Mouse (Mus musculus): ENCODE results near the gene Ank3. TPM values are rescaled to one million over a fixed set of nuclear protein-coding genes. Genes with fewer than 3 reads are reported as not detected.
A peak's percentile ranks its signal among the peaks of the same experiment; 100 is the strongest.

The Ank3 gene
- total RNA-seq, 2 experiments from 2014 or later: 77.7 to 83.4 TPM

DNA sequence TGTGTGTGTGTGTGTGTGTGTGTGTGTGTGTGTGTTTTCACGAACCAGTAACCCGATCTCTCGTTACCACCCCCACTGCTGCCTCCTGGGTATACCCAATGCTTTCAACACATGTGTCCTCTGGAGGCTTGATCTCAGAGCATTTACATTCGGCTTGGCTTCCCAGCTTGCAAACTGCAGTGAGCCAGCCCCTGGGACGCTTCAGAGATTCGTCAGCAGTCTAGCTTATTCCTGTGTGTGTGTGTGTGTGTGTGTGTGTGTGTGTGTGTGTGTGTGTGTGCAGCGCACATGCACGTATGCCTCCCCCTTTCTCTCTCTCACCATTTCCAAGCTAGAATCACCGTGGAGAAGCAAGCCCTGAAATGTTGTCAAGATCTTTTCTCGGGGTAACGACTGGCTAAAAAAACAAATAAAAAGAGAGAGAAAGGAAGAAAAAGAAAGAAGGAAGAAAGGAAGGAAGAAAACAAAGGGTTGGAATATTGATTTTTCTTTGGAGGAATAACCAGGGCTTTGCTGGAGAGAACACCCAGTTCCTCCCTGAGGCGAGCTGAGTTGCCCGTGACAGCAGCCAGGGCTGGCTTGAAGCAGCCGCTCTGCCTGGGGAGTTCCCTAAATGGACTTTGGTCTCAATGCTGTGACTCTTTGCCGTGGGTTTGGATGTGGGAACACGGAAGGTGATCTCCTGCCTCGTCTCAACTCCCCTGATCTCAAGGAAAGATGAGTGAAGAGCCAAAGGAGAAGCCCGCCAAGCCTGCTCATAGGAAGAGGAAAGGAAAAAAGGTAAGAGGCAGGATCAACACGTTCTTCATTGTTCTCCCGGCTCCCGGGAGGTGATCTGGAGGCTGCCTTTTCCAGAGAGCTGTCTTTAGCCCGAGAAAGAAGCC lies 135.2 kb downstream of the Ank3 start:
- intact Hi-C loops (cut with DNase I): loop anchor here (5.0 kb wide), 2 partner anchors 39 to 119 kb away; no protein-coding TSS in a partner anchor
- peak; percentile 28 to 49 for DNase-seq

DNA sequence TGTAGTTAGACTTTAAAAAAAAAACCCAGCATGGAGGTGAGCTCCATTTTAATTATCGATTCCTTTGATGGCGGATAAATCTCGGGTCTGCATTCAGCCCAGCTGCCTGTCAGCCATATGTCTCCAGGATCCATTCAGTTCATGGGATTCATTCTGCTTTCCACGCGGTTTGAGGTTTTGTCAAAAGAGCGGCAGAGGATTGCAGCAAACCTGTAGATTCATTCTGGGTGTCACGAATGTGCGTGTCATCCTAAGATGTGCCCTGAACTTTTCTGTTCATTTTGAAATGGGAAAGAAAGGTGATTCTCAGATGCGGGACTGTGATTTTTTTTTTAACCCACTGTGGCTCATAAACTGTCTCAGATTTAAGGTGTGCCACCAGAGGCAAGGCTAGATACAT lies 136.1 kb downstream of the Ank3 start:
- intact Hi-C loops (cut with DNase I): loop anchor here (5.0 kb wide), 2 partner anchors 38 to 118 kb away; no protein-coding TSS in a partner anchor

DNA sequence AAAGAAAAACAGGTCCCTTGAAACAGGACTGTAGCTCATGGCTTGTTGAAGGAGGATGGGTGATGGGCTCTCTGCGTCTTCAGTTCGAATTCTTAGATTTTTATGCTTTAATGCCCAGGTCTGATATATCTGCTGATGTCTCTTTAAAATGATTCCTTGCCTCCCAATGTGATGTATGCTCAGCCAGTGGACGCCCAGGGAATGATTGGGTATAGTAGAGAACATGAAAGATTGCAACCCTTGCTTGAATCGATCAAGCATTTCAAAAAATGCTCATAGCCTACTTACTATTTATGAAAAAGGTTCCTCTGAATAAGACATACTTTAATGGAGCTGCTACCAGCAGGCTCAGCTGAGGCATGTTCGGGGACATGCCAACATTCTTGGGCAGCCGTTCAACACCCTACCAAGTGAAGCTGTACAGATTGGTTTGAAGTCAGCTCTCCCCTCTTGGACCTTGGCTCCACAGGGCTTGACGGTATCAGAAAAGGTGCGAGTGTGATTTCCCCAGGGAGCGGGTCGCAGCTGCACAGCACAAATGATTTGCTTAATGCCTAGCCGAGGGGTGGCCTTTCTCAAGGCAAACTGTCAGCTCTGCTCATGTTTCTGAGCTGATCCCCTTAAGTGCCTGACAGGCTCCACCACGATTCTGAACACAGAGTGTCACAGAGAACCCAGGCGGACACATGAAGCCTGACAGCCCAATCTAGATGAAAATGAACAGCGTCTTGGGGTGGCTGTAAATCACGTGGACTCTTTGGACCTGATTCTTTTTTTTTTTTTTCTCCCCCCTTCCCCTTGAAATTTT lies 136.8 kb downstream of the Ank3 start:
- peak; percentile 29 to 50 for DNase-seq
- intact Hi-C loops (cut with DNase I): no loop called here

More for the DNA sequence above, 136.1 kb downstream of the Ank3 start:
- no peak for DNase-seq

DNA sequence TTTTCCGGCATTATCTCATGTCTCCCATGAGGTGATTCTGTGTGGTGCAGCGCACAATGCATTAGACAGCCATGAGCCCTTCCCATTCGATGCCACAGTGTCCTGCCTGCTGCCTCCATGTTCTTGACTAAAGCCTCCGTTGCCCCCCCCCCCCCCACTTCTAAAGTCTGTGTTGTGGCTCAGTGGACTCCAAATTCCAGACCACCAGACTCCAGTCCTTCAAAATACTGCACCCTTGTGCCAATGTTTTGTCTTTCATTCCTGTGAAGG lies 137.3 kb downstream of the Ank3 start:
- intact Hi-C loops (cut with DNase I): no loop called here
- DNase-seq: no peak

DNA sequence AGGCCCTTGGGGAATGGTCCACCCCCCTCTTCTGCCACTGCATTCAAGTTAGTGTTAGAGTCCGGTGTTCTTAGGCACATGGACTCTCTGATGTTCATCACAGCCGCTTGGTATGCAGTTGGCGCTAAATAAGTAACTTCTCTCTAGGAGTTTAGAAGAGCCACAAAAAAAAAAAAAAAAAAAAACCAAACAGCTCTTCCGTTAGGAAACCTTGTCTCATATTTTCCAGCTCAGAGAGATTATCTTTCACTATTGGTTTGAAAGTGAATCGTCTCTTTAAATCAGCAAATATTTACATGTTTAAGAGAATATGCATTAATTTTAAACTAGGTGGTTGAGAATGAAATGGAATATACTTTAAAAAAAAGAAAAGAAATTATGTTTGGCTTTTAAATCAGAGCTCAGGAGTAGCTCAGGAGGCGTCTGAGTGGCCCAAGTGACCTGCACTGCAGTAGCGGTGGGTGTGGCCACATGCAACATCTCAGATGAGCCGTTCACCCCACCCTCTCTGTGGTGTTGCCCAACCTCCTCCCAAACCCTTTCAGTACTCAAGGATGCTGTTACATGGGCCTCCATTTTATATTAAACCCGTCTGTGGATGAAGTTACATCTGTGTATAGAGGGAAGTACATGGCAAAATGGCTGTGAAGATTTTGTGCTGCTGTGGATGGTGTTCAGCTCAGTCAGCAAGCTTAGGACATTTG lies 138.0 kb downstream of the Ank3 start:
- intact Hi-C loops (cut with DNase I): no loop called here
- DNase-seq: no peak

DNA sequence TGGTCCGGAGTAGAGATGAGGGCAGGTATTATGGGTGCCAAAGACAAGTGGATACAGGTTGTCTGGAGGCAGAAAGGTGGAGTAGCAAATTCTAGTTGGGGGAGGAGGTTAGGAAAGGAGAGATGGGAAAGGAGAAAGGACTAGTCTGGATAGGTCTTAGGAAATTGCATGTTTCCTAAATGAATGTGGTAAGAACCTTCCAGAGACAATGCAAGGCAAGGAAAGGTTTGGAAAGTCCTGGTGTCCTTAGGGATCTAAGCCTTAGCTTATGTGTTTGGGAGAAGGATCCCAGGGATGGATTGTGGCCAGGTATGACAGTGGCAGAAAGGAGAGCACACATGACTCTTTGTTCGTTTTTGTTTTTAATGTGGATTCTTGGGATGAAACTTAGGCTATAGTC lies 139.7 kb downstream of the Ank3 start:
- DNase-seq: no peak
- intact Hi-C loops (cut with DNase I): no loop called here

DNA sequence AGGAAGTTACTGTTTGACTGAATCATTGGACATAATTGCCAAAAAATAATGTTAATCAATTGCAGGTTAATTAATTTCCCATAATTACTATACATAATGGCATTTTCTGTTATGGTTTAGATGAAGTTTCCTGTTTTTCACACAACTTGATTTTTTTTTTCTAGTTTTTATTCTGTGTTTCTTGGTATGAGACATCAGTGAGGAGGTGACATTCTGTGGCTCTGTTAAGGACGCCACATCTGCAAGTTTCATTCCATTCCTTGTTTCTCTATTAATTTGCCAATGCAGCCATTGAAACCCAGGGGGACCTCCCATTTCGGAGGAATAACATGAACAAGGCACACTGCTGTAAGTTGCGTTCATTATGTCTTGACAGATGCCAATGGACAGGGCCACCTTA lies 143.9 kb downstream of the Ank3 start:
- intact Hi-C loops (cut with DNase I): no loop called here

DNA sequence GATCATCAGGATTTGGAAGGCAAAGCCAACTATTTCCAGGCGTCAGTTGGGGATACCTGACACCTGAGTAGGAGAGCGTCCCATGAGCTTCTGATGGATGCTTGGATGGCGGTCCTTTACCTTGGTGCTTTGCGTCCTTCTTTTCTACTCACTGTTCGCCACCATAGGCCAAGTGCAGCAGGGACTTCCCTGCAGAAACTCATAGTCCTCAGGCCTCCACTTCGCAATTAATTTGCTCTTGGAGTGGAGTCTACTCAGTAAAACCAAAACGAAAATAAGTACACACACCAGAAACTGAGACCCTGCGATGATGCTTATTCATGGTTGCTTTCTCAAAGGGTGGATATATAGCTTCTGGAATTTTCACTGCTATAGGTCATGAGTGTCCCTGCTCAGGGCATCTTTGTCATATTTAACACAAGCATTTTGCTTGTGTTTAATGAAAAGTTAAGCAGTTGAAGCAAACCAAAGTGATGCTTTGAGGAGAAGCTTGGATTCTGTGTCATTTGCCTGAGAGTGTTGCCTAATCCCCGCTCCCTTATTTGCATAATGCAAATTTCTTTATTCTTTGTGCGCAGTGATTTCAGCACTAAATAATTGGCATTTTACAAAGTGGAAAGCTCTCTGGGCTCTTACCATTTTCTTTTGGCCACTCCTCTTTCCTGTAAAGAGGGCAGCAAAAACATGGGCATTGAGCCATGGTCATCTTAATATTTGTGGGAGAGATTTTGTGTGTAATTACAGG lies 145.5 kb downstream of the Ank3 start:
- intact Hi-C loops (cut with DNase I): no loop called here
- DNase-seq: no peak

More for the DNA sequence above, 143.9 kb downstream of the Ank3 start:
- no peak for DNase-seq

DNA sequence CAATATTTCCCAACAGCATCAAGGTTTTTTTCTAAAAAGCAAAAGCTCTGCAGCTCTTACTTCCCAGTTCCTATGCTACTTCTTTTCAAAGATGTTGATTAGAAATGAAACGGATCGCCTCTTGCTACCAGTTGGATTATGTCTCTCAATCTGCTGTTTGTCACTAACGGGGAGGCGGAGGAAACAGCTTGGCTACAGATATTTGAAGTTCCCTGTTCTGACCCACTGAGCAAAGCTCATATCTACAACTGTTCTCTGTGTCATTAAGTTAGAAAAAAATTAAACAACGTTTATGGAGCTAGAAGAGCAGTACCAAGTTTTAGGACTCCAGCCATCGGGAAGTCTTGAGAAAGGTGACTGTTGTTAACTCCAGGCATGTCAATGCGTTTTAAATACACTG lies 146.1 kb downstream of the Ank3 start:
- intact Hi-C loops (cut with DNase I): no loop called here
- DNase-seq: no peak

DNA sequence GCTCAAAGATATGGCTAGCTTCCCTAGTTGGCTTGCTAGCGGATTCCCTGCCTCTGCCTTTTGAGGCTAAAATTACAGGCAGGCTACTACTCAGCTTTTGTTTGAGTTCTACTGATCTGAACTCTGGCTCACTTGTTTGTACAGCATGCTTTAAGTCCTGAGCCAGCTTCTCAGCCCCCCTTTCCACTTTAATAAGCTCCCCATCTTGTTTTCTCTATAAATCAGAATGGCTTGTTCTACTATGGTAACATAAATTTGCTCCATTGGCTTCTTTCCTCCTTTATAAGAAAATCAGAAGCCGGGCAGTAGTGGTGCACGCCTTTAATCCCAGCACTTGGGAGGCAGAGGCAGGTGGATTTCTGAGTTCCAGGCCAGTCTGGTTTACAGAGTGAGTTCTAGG lies 147.4 kb downstream of the Ank3 start:
- intact Hi-C loops (cut with DNase I): no loop called here
- DNase-seq: no peak

DNA sequence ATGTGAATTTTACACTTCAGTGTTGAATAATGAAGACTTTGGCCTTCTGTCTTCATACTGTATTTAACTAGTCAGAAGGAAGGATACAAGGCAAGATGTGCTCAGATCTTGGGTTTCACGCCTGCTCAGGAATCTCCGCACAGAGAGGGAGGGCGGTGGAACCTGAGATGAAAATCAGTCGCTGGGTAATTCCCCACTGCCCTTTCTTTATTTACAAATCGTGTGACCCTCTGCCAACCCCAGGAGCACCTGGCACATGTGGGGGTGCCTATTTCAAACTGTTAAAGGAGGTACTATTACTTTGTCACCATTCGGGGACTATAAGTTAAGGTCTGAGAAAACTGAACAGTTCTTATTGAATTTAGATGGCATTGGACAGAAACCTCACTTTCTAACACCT lies 148.1 kb downstream of the Ank3 start:
- DNase-seq: no peak

DNA sequence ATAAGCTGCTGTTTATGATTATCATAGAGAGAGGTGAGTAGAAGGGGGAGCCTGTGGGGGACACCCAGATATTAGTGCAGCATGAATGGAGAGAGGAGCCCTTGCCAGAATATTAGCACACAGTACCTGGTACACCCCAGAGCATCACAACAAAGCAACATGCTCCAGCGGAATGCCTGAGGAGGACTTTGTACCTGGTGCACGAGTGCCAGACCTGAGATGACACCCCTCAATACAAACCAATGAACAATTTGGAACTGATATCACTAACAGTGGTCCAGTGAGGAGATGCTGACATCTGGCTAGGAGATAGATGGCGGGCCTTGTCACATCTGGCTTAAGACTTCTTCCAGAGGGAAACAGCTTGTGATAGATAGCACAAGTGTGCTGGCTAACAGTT lies 150.2 kb downstream of the Ank3 start:
- intact Hi-C loops (cut with DNase I): no loop called here
- no peak for DNase-seq

More for the DNA sequence above, 148.1 kb downstream of the Ank3 start:
- intact Hi-C loops (cut with DNase I): no loop called here

DNA sequence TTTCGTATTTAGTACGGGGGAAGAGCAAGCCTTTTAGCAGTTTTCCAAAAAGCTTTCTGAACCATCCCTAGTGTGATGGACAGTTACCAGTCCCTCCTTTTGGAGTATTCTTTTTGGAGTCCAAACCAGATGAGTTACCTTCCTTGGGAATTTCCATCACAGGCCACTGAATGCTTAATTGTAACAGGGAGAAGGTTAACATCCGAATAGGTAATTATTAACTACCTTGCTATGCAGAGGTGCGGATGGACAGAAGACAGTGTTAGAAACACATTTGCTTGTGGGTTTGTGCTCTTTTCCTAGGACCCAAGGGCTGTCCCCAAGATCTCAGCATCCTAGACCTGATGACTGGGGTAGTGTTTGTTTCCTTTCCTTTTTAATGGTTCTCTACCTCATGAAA lies 150.6 kb downstream of the Ank3 start:
- no peak for DNase-seq
- intact Hi-C loops (cut with DNase I): no loop called here

DNA sequence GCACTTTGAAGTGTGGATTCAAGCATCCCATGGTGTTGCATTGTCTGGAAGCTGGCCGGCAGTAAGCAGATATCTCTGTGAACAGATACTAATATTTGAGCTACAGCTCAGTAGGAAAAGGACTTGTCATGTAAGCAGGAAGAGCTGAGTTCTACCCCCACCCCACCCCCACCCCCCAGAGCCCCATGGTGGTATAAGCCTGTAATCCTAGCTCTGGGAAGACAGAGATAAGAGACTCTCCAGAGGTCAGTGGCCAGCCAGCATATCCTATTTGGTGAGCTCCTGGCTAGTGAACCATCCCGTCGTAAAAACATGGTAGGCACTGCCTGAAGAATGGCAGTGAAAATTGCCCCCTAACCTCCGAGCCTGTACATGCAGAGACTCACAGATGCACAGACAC lies 152.3 kb downstream of the Ank3 start:
- intact Hi-C loops (cut with DNase I): no loop called here
- no peak for DNase-seq

DNA sequence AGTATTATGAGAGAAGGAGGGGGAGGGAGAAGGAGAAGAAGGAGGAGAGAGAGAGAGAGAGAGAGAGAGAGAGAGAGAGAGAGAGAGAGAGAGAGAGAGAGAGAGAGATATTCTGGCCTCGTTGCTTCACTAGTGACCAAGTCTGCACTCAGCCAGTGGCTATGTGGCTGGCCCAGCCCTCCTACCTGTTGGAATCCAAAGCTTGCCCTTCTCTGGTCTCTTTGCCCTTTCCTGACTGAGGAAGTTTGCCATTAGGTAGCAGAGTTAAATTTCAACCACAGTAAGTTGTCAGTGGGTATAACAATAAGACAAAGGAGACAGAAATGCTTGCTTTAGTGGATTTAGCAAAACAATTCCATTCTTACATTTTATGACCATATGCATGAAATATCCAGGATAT lies 154.5 kb downstream of the Ank3 start:
- intact Hi-C loops (cut with DNase I): no loop called here

DNA sequence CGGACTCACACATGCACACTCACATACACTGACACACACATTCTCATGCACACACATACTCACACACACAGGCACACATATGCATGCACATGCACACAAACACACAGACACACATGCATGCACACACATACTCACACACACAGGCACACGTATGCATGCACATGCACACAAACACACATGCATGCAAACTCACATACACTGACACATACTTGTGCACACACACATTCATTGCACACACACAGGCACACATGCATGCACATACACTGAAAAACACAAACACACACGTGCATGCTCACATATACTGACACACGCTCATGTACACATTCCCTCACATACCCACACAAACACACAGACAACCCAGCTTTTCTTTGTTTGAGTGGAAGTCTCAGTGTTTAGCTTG lies 157.0 kb downstream of the Ank3 start:
- intact Hi-C loops (cut with DNase I): no loop called here
- DNase-seq: no peak

More for the DNA sequence above, 154.5 kb downstream of the Ank3 start:
- DNase-seq: no peak

DNA sequence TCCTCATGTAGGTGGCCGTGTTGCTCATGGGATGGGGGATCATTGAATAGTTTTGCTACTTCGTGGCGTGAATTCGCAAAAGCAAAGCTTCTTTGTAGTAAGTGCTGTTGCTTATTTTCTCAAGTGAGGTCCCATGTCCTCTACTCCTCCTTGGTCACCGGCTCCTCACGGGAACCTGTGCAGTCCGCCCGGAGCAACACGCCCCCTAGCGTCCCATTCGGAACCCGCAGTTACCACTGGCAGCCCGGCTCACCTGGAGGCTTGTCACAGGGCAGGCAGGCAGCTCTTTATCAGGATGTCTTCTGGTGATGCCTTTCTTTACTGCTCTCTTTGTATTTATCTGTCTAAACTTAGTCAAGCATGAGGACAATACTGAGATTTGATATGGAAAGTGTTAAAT lies 157.7 kb downstream of the Ank3 start:
- peak; percentile 36 to 51 for DNase-seq
- intact Hi-C loops (cut with DNase I): no loop called here

DNA sequence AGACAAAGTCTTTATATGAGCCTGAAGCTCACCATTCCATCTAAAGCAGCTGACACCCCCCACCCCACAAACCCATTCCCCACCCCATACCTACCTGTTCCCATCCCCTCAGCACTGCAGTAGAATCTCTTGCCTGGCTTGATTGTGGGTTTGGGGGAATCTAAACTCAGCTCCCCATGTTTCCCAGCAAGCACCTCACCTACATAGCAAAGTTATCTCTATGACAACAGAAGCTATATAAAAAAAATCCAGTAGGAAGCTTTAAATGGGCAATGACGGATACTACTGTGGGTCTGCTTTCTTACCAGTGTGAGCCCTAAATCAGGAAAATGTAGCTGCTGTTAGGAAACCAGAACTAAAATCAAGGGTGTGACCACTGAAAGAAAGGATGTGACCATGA lies 161.7 kb downstream of the Ank3 start:
- DNase-seq: no peak
- intact Hi-C loops (cut with DNase I): no loop called here

DNA sequence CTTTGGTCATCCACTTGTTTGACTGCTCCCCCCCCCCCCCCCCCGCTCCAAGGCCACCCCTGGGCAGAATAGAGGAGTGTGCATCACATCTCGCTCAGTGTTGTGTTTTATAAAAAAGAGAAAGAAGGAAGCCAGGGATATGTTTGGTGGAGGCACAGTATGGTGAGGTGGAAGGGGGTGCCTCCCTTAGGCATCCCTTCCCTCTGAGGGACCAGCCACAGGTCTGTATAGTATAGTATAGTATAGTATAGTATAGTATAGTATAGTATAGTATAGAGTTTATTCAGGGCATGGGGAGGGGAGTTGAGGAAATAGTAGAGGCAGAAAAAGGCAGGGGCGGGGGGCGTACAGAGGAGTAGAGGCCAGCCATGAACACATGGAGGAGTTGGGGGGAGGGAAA lies 164.4 kb downstream of the Ank3 start:
- no peak for DNase-seq
- intact Hi-C loops (cut with DNase I): no loop called here

DNA sequence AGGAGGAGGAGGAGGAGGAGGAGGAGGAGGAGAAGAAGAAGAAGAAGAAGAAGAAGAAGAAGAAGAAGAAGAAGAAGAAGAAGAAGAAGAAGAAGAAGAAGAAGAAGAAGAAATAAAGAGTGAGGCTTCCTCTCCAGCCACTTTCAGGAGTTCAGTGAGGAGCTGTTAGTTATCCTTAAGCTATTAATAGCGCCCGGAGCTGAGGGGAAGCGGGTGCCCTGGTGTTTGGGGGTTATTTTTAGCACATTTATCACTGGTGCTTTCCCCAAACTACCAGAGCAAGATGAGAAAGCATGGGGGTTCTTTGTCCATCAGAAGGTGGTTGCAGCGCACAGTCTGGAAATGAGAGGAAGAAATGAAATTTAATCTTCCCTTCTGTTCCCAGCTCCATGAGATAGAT lies 166.5 kb downstream of the Ank3 start:
- DNase-seq: no peak
- intact Hi-C loops (cut with DNase I): no loop called here

DNA sequence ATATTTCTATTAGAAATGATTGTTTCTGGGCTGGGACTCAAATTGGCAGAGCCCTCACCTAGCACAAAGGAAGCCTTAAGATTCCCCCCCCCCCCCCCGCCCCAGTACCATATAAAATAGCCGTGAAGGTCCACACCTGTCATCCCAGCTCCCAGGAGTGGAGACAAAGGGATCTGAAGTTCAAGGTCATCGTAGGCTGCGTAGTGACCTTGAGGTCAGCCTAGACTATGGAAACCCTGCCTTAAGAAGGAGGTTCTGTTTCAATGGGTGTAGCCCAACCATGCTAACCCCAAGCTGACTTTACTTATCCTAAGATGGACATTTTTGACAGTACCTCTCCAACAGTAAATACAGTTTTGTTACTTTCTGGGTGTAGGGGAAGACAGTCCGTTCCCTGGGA lies 170.4 kb downstream of the Ank3 start:
- DNase-seq: no peak
- intact Hi-C loops (cut with DNase I): no loop called here
